Mouse (Mus musculus) liver, adult 2 months (tissue): ENCODE measurements around the gene Txnip. TPM values are rescaled to one million over a fixed set of nuclear protein-coding genes. Genes with fewer than 3 reads are reported as not detected.
A peak's percentile ranks its signal among the peaks of the same experiment; 100 is the strongest.

Source experiments
- DNase-seq: peaks from one replicate; pipeline ENCODE4 v3.0.0-alpha.2; 2011; ENCODE audit warnings: low read depth, low spot score; ENCODE audit errors: extremely low read depth
- H3K27ac ChIP-seq: fragments of 200-500 bp; replicated peaks from 2 replicates; pipeline ENCODE4 v1.5.1; 2012; ENCODE audit warnings: low read depth, mild to moderate bottlenecking, control low read depth, inconsistent platforms, low read length; ENCODE audit not compliant: insufficient read depth
- H3K27me3 ChIP-seq: fragments of 200-500 bp; 2 replicates; pipeline ENCODE4 v1.6.1; 2012; ENCODE audit warnings: mild to moderate bottlenecking, moderate library complexity, low read length, inconsistent platforms; ENCODE audit not compliant: control insufficient read depth, insufficient read depth
- H3K36me3 ChIP-seq: fragments of 200-500 bp; 2 replicates; pipeline ENCODE4 v1.6.1; 2012; ENCODE audit warnings: low read length, inconsistent platforms; ENCODE audit not compliant: control insufficient read depth, insufficient read depth
- H3K4me1 ChIP-seq: fragments of 200-500 bp; 2 replicates; pipeline ENCODE4 v1.6.1; 2011; ENCODE audit warnings: low read length; ENCODE audit not compliant: control insufficient read depth, insufficient read depth
- H3K4me3 ChIP-seq: fragments of 200-500 bp; 2 replicates; pipeline ENCODE4 v1.5.1; 2011; ENCODE audit warnings: low read depth, mild to moderate bottlenecking, control low read depth, low read length, moderate library complexity; ENCODE audit not compliant: insufficient read depth
- H3K79me2 ChIP-seq: fragments of 200-500 bp; 2 replicates; pipeline ENCODE4 v1.6.1; 2012; ENCODE audit warnings: inconsistent platforms, mild to moderate bottlenecking, low read length, moderate library complexity; ENCODE audit not compliant: control insufficient read depth, insufficient read depth
- H3K9ac ChIP-seq: fragments of 200-500 bp; 2 replicates; pipeline ENCODE4 v1.6.1; 2012; ENCODE audit warnings: low read depth, mild to moderate bottlenecking, control low read depth, inconsistent platforms, low read length
- CTCF ChIP-seq: fragments of 200-500 bp; IDR thresholded peaks from 2 replicates; pipeline ENCODE4 v1.5.1; 2011; ENCODE audit warnings: low read depth, low read length, control low read depth
- POLR2A ChIP-seq: fragments of 200-500 bp; IDR thresholded peaks from 2 replicates; pipeline ENCODE4 v1.6.1; 2011; ENCODE audit warnings: low read length, control low read depth; ENCODE audit not compliant: insufficient read depth; ENCODE audit errors: extremely low read depth
- WGBS: fragments of 180-500 bp; shearing (Covaris S2); methylation state at CpG from one replicate; pipeline ENCODE4 v1.1.7; 2018; 5-methylcytosine and 5-hydroxymethylcytosine counted together
- polyA plus RNA-seq: library from polyadenylated mRNA; depleted of rRNA; stranded (reverse); fragments of >200 nt; gene quantifications from 2 replicates; pipeline ENCODE4 v1.2.3, GENCODE M21; 2012
- total RNA-seq: library from RNA; depleted of rRNA; stranded (reverse); fragments of >200 nt; gene quantifications from 2 replicates; pipeline ENCODE4 v1.2.3, GENCODE M21; 2014

The Txnip gene
- total and polyA plus RNA-seq, 2 experiments, result 74.3 to 159 TPM

DNA sequence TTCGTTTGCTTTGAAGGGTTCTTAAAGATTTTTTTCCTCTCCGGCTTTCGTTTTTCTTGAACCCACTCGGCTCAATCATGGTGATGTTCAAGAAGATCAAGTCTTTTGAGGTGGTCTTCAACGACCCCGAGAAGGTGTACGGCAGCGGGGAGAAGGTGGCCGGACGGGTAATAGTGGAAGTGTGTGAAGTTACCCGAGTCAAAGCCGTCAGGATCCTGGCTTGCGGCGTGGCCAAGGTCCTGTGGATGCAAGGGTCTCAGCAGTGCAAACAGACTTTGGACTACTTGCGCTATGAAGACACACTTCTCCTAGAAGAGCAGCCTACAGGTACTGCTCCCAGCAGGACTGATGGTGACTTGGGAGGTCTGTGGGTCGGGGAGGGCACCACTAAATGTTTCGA lies 402 bp downstream of the Txnip start:
- no peak for TF ChIP-seq CTCF
- TF ChIP-seq POLR2A, result 0 out of 2 replicates have a peak, but pooled peaks have one; percentile 21
- Histone ChIP-seq H3K27ac (peak overlapping the region; percentile 79), H3K4me3 (peak overlapping the region; percentile 68), H3K27me3 (no peaks in the 10 kb centered on the region), H3K4me1 (peaks cover 14% of the 10 kb centered on the region), H3K9ac (peak overlapping the region; percentile 80), H3K36me3 (peaks cover 29% of the 10 kb centered on the region), H3K79me2 (peaks cover 3% of the 10 kb centered on the region; the same call in 1 of the 2 replicates)
- under 1% methylated on average over 17 of the region's 17 CpGs for WGBS
- no peak for DNase-seq

DNA sequence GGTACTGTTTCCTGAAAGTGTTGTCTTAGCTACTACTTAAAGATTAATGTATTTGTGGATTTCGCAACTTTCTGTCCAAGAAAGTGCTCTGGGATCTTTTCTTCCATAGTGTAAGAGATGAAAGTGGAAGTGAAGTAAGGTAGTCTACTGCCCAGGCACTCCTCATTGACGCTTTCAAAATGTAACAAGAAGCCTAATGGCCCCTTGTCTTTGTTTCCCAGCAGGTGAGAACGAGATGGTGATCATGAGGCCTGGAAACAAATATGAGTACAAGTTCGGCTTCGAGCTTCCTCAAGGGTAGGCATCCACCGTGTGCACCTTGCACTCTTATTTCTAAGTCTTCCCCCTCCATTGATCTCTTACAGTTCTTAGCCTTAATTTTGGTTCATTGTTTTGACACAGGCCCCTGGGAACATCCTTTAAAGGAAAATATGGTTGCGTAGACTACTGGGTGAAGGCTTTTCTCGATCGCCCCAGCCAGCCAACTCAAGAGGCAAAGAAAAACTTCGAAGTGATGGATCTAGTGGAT lies 975 bp downstream of the Txnip start:
- no peak for TF ChIP-seq CTCF
- TF ChIP-seq POLR2A, result no peak
- Histone ChIP-seq H3K27me3 (no peaks in the 10 kb centered on the region), H3K79me2 (peaks cover 3% of the 10 kb centered on the region; the same call in 1 of the 2 replicates), H3K4me1 (peaks cover 16% of the 10 kb centered on the region), H3K36me3 (peaks cover 29% of the 10 kb centered on the region), H3K4me3 (peak overlapping the region; percentile 68), H3K27ac (peak overlapping the region; percentile 79), H3K9ac (peak overlapping the region; percentile 87)
- peak; percentile 28 for DNase-seq
- WGBS, result 37% methylated on average over 10 of the region's 10 CpGs

GRCm38 (mm10) chr3:96559398-96559910 lies 1.7 kb downstream of the Txnip start:
- H3K9ac ChIP-seq, result peak overlapping the region; percentile 58
- no peaks in the 10 kb centered on the region for H3K27me3 ChIP-seq
- peaks cover 19% of the 10 kb centered on the region for H3K4me1 ChIP-seq
- WGBS, result 56% methylated on average over 12 of the region's 12 CpGs
- H3K79me2 ChIP-seq, result peaks cover 3% of the 10 kb centered on the region; the same call in 1 of the 2 replicates
- H3K27ac ChIP-seq, result peak overlapping the region; percentile 69
- peak overlapping the region; percentile 68 for H3K4me3 ChIP-seq
- TF ChIP-seq CTCF, result no peak
- 0 out of 2 replicates have a peak, but pooled peaks have one; percentile 7 for TF ChIP-seq POLR2A
- peaks cover 29% of the 10 kb centered on the region for H3K36me3 ChIP-seq
- DNase-seq, result peak; percentile 17

- peak overlapping the region; percentile 69 for H3K27ac ChIP-seq
- no peak for TF ChIP-seq CTCF
- 0 out of 2 replicates have a peak, but pooled peaks have one; percentile 8 for TF ChIP-seq POLR2A
- peak; percentile 26 for DNase-seq
- peaks cover 18% of the 10 kb centered on the region for H3K4me1 ChIP-seq
- 68% methylated on average over 23 of the region's 23 CpGs for WGBS
- H3K36me3 ChIP-seq, result peaks cover 29% of the 10 kb centered on the region
- H3K9ac ChIP-seq, result peak overlapping the region; percentile 58
- peaks cover 3% of the 10 kb centered on the region; the same call in 1 of the 2 replicates for H3K79me2 ChIP-seq
- H3K4me3 ChIP-seq, result peak overlapping the region; percentile 68
- no peaks in the 10 kb centered on the region for H3K27me3 ChIP-seq
Measured at GRCm38 (mm10) chr3:96559911-96560850, 2.4 kb downstream of the Txnip start.

DNA sequence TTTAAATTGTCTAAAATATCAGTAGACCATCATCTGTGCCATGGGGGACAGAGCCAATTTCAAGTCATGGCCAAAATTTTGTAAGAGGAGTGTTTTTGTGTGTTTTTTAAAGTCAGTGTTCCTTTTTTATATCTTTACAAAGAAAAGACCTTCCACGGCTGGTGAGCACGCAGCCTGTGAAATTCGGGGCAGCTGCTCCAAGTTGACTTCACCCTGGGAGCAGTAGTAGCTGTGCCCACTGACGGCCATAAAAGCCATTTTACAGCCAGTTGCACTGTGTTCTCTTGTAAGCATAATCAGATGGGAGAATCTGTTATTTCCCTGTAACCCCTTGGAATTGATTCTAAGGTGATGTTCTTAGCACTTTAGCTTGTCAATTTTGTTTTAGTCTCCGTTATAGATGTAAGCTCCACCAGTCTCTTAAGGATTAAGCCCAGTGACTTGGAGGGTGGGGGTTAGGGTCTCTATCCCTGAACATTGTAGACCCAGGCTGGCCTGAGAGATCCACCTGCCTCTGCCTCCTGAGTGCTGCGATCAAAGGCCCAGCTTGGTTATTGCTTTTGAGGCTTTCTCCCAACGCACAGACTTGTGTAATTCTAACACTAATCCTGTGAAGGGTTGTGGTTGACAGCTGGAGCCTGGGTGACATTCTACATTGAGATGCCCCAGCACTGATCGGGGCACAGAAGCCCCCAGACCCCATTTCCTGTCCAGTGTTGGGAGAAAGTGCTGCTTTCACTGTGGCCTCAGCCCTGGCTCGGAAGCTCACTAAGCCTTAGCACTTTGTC lies 3.3 kb downstream of the Txnip start:
- Histone ChIP-seq H3K79me2 (peaks cover 3% of the 10 kb centered on the region; the same call in 1 of the 2 replicates), H3K9ac (peak overlapping the region; percentile 68), H3K27me3 (no peaks in the 10 kb centered on the region), H3K27ac (peak overlapping the region; percentile 75), H3K4me3 (peak overlapping the region; percentile 68), H3K36me3 (peaks cover 29% of the 10 kb centered on the region), H3K4me1 (peaks cover 16% of the 10 kb centered on the region)
- WGBS, result 65% methylated on average over 9 of the region's 9 CpGs
- DNase-seq, result peak; percentile 21
- TF ChIP-seq CTCF, result no peak
- TF ChIP-seq POLR2A, result no peak
